Mouse (Mus musculus): ENCODE data around the gene Gm21921. TPM values are rescaled to one million over a fixed set of nuclear protein-coding genes. Genes with fewer than 3 reads are reported as not detected.
"Not testable (repeated sequence)": the region's sequence is repeated elsewhere in the genome, so short reads cannot be mapped to it uniquely, and the experiment has no call there.

Gene Gm21921
- polyA plus RNA-seq (2014; fragmentation: Nextera tagmentation; extraction: Ambion mirVana), result not detected in 2 replicates

GRCm38 (mm10) chrY:24796143-24796542 lies at the start of gene Gm21921:
TSS of gene Gm21921 (minus strand) at chrY:24796243.
- ATAC-seq (ENCODE audit: insufficient number of reproducible peaks, insufficient read depth, low FRiP score, low read depth); H3K36me3 ChIP-seq (ENCODE audit: control insufficient read depth, insufficient read depth, low read length): not testable (repeated sequence)
- WGBS, result no CpG with 5 or more reads among the region's 2 CpGs

More at GRCm38 (mm10) chrY:24796143-24796542, at the start of gene Gm21921:
- H3K4me2 ChIP-seq (replicated peaks; ENCODE audit: low read depth, low read length); H3K27me3 ChIP-seq (ENCODE audit: control insufficient read depth, insufficient read depth, low read length); H3K9ac ChIP-seq (replicated peaks; ENCODE audit: low read depth, low read length); H3K9me3 ChIP-seq (ENCODE audit: control insufficient read depth, low read depth, low read length); H3K4me1 ChIP-seq (ENCODE audit: control insufficient read depth, insufficient read depth, low read length); H3K4me3 ChIP-seq (ENCODE audit: low read depth, low read length); H3K27ac ChIP-seq (ENCODE audit: low read length): not testable (repeated sequence)

Data from stomach, embryonic 14.5 days (tissue).